Mouse (Mus musculus) layer of hippocampus, adult 11-12 months (tissue): ENCODE measurements around the gene Smyd3.
A peak's percentile ranks its signal among the peaks of the same experiment; 100 is the strongest.

Source experiments
- DNase-seq: peaks from one replicate; pipeline ENCODE4 v3.0.0; 2022; ENCODE audit warnings: low spot score

The Smyd3 gene

DNA sequence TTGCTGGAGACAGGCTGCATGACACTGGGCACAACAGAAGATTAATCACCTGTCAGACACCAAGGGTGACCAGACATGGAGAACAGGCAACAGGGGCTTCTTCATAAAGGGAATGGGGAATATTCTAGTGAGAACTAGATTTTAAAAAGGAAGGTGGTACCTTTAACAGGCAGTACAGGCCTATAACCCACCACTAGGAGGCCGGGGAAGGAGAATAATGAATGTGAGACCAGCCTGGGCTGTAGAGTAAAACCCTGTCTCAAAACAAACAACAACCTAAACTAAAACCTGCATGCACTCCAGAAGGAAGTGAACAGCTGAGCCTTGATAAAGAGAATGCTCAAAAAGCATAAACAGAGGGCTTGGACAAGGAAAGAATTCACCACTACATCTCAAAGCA is 297.6 kb downstream of the Smyd3 start:
- DNase-seq: no peak

DNA sequence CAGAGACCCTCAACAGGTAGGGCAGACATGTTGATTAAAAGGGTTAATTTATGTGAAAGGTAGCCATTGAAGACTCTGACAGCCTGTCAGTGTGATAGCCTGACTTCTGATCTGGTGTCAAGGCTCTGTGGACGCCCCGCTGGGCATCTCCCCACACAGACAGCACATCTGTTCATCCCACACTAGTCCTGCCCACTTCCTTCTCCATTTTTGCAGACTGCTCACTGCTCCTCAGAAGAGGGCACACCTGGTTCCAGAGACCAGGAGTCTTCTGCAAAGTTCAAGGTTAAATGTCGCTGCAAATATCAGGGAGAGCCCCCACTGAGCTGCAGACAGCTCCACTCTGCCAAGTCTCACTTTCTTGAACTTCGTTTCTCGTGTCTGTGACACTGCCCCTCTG is 299.8 kb downstream of the Smyd3 start:
- no peak for DNase-seq

DNA sequence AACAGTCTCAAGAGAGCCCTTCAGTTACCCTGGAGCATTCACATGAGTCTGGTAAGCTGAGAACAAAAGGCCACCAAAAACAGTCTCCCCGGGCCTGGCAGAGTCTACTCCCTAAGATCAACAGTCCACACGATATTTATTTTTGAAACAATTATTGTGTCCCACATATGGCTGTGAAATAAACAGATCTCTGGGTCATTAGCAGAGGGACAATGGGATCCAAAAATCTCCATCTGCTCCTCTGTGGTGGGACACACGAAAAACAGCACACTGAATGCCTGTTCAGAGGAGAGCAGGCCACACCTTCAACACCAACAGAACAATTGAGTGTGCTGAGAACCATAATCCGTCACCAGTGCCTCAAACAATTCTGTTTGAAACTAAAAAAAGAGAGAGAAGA is 300.8 kb downstream of the Smyd3 start:
- DNase-seq: no peak

DNA sequence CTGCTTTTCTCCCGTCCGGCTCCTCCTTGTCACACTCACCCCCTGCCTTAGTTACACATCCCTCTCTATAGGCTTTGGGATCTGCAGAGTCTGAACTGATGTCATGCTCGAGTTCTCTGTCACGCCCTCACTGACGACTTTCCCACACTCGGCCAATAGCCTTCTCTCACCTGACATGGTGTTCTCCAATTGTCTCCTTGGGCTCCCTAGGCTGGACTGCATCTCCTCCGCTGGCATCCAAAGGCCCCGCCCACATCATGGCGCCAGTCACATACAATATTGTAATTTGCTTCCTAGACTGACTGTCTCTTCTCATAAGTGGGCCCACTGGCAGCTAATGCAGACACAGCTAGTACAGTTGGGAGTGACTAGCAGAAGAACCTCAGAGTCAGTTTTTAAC is 304.5 kb downstream of the Smyd3 start:
- DNase-seq: no peak

DNA sequence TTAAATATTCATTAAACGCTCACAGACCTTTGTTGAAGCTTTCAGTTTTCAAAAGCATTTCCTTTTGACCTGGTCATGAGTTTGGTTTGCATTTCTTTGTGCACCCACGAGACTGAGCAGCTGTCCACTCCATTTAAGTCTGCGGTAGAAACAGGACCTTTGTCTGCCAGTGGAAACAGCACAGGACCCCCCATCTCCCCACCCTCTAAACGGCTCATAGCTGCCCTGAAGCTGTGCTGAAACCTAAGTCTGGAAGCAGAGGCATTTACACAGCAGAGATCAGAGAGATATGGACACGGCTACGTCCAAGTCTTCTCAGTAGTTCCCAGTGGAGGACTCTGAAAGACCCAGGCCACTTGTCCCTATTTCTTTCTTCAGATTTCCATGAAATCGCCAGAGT is 305.5 kb downstream of the Smyd3 start:
- DNase-seq: no peak

DNA sequence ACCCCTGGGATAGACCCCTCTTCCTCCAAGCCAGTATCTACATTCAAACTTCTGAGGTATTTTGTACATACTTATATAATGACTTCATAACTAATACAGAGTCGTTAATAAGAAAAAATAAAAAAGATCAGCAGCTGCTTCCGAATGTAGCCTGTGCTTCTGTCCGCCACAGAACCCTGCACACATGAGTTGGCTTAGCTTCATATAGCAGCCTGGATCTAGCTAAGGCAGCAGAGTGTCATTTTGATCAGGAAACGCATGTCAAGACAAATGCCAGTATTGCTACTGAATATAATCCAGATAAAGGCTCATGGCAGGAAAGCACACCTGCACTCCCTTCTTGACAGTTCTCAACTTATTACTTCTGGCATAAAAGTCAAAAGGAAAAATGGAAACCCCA is 306.5 kb downstream of the Smyd3 start:
- DNase-seq: no peak

DNA sequence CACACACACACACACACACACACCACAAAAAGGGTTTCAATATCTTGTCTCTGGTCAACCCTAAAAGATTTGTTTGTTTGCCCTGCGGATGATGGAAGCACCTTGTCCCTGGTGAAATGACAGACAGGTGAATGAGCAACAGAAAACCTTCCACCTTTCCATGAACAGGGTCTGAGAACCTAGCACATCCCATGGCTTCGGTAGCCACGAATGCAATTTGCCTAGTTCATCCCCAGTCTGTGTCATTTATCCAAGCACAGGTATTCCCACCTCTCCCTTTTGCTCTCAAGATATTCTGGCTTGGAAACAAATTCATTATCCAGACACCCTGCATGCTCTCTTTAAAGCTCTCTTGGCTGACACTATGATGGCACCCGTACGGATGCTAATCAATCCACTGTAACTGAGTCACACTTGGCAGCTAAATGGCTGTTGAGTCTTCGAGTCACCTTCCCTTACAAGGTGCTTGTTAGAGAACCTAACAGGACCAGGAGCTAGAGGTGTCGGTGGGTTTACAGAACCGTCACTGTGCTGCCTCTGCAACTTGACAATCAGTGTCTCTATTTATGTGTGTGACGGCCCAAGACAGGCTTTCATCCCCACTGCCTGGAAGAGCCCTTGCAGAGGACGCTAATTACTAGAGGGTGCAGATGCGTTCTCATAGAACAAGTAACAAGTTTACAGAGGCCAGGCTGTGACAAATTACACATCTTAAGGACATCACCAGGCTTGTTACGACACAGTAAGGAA is 309.8 kb downstream of the Smyd3 start:
- DNase-seq: no peak

DNA sequence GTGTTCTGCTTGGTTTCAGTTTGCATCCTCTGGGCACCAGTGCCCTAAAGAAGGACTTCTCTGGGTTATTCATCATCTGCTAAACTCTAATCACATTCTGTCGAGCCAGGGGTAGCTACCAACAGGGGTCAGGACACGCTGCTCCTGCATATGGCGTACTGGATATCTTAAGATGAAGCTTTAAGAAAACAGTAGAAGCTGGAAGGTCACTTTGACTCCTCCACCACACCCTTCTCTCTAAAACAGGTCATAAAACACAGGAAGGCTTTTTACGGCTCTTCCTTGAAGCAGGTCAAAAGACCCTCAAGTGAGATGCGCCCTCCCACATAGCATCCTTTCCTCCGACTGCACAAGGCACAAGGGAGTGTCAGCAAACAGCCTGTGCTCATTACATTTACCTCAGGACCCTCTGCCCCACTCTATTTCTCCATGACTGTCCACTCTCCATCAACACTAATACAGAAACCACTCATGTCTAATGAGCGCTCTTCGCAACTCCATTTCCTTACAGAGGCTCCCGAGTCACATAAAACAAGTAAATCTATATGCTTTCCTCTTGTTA is 310.6 kb downstream of the Smyd3 start:
- no peak for DNase-seq

DNA sequence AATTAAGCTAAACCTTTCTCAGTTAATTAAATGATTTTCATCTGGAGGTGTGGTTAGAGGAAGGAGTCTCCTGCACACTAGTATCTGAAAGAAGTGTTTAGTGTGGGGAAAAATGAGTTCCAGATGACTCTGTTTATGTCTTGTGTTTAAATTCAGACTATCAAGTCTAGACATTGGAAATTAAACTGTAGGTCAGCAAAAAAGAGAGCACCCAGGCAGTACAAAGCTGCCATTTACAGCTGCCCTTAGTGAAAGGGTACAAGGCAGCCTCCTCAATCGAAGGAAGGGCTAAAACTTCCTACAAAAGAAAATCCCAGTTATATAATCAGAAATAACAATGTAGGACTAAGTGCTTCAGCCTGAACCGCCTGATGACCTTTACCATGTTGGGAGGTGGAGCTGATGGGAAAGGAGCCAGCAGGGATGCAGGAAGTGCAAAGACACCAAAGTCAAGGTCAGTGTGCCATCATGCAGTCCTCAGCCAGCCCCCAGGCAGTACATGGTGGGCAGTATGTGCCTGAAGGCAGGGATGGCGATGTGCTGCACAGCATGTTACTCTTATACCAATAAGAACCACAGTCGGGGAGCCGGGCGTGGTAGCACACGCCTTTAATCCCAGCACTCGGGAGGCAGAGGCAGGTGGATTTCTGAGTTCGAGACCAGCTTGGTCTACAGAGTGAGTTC is 319.2 kb downstream of the Smyd3 start:
- DNase-seq: no peak

DNA sequence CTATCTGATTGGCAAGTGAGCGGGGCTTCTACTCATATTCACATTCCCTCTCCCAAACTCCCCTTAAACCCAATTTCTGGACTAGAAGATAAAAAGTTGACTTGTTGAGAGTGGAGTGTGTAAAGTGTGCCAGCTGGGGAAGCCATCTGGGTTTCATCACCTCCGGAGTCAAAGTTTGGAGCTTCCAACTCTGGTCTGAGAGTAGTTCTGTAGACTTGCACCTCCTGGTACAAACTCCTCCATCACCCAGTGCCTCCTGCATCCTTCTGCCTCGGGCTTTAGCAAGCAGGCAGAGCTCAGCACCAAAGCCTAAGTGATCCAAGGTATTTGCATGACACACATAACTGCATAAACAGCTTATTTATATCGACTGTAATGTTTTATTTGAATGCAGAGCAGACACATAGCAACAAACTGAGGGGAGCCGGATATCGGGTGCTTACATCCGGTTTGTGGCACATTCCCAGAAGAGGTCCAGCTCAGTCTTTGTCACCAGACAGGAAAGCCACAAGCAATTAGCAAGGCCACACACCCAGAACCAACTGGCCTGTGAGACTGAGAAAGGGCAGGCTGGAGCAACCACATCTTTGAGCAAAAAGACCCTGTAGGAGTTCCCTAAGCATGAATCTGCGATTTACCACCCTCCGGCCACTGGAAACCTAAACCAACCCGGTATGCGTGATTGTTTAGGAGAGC is 319.9 kb downstream of the Smyd3 start:
- no peak for DNase-seq

DNA sequence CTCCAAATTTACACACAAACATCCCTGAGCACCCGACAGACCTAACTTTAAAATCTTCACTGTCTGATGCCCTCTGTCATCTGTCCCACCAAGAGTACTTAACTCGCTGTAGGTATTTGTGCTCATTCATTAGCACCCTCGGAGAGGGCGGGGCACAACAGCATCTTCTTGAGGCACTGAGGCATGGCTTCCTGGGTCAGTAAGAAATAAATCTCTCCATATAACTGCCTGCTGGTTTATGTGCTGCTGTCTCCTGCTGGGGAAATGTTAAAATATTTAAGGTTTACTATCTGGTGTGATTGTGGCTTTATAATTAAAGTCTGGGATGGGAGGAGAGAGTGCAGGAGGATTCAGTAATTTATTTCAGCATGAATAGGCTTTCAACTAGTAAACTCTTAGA is 320.7 kb downstream of the Smyd3 start:
- no peak for DNase-seq

DNA sequence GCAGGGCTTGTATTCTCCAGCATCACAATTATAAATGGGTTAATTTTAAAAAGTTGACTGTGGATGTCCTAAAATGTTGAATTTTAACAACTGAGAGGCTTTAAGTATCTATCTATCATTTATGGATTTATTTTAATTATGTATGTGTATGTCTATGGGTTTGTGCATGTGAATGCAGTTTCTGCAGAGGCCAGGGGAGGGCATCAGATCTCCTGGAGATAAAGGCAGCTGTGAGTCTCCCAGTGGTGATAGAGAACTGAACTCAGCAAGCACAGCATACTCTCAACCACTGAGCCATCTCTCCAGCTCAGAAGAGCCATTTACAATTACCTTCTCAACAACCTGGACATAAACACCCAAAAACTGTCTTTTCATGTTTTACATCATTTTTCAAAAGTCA is 321.4 kb downstream of the Smyd3 start:
- no peak for DNase-seq

DNA sequence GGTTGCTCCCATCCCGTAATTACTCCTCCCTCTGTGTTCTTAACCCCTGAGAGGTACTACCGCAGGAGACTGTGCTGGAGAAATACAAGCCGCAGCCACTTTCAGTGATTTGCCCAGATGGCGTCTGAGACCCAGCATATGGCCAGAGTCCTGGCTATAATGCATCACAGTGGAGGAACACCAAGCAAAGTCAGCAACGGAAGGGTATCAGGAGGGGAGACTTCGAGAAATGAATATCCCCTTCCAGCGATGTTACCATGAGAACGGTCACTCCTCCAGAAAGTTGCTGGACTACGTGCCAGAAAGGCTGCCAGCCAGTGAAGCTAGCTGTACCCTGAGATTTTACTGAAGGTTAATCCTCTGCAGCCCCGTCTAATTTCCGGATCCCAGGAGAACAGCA is 325.1 kb downstream of the Smyd3 start:
- no peak for DNase-seq

DNA sequence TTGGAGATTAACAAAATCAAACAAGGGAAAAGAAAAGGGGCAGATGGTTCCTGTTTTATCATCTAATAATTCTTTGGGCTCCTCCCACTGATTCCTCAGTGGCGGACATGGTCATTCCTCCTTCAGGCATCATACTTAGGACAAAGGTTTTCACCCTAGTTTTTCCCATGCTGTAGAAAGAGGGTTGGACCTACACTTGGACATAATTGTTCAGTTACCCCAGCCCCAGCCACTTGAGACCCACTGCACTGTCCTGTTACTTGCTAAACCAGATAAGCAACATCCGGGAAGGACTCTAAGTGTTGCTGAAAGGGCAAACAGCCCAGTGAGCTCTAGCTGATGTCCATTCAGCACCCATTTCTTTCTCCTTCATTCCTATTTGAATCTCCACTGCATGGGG is 327.0 kb downstream of the Smyd3 start:
- DNase-seq: no peak

DNA sequence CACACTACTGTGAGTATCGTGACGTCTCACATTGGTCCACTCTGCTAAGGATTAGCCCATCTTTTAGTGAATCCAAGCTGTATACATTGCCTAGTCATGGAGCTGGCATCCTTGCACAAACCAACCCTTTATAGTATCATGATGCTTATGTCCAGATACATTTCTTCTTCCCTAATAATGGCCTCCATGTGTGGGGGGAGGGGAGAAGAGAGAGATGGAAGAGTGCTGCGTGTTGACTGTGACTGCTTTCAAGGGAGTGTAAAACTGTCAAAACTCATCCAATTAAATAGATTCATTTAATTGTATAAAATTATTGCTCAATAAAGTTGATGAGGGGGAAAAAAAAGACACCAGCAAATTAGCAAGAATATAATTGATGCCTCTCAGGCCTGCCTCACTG is 330.7 kb downstream of the Smyd3 start:
- no peak for DNase-seq

DNA sequence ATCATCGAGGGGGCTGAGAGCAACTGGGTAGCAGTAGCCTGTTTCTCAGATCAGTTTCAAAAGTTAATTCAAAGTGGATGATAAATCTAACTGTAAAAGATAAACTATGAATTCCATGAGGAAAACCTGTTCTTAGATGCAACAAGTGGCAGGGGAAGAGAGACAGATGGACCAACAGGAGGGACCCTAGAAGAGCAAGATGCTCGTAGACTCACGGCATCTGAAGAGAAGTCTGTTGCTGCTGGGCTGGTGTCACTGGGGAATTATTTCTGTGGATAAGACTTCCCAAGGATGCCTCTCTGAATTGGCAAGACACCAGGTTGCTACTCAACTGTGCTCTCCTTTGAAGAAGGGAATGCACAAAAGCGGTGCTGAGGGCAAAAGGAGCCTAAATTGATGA is 333.2 kb downstream of the Smyd3 start:
- peak; percentile 55 for DNase-seq

DNA sequence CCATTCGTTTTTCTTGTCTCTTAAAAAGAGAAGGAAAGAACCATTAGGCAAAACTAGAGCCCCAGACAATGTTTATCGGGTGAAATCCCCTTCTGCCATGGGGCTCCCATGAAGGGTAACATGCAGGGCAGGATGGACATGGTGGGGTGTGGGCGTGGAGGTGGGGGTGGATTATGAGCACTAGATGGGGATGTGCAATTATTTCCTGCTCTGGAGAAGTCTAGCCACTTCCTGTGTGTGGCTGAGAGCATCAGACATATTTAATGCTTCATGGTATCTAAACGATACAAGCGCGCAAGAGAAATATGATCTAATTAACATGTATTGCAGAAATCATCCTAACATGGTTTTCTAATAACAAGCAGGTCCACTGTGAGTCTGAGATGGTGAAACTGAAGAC is 334.3 kb downstream of the Smyd3 start:
- no peak for DNase-seq

DNA sequence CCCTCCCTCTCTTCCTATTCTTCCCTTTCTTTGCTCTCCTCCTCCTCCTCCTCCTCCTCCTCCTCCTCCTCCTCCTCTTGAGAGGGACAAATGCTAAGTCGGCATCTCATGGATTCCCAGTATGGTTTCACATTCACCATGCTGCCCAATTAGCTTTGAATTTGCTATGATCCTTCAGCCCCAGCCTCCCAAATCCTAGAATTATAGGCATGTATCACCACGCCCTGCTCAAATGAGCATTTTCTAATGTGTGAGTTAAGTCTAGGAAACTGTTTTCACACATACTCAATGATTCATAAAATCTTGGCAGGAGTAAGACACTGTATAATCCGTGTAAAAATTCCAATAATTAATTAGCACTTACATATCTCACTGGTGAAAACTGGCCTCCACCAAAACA is 337.3 kb downstream of the Smyd3 start:
- DNase-seq: no peak

DNA sequence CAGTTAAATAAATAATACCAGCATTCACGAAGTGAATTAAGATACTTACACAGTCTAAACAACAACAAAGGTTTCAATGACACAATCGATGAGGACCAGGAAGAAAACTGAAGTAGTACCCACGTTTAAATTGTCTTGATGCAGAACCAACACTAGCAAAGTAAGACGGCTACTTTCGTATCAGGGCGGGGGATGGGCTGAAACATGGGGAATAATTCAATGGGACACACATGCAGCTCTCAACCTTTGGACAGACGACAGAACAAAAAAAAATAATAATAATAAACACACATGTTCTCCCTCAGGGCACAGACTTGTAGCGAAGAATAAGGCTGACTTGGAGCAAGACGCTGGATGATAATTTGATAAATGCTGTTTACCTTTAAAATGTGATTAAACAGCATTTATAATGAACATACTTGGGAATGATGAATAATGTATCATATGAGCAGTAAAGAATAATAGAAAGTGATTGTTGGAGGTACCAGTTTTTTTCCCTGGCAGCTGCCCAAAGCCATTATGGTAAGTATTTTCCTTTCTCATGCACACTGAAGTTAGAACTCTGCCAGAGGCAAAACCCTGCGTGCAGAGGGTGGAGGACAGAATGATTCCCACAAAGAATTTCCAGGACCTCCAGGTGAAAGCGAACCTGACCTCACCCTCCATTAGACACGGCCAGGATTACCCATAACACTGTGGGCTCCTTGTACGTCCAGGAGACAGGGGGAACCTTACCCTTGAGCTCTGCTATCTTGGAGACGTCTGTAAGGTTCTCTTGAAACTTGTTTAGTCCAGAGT is 340.8 kb downstream of the Smyd3 start:
- DNase-seq: no peak

DNA sequence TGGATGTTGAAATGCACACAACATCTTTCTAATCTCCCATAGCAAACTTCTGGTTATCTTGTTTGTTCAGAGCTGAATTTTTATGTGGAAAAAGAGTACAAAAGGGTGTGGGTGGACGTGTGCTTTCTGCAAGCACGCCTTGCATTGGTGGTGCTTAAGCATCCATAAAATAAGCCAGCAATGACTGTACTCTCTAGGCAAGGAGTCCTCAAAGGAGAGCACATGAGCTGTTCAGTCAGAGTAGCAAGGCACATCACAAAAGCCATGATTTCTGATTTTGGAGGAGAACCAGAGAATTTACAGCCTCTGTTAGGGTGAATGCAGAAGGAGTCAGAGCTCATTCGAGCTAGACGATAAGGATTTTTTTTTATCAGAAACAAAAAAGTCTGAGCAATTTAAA is 343.6 kb downstream of the Smyd3 start:
- DNase-seq: no peak

DNA sequence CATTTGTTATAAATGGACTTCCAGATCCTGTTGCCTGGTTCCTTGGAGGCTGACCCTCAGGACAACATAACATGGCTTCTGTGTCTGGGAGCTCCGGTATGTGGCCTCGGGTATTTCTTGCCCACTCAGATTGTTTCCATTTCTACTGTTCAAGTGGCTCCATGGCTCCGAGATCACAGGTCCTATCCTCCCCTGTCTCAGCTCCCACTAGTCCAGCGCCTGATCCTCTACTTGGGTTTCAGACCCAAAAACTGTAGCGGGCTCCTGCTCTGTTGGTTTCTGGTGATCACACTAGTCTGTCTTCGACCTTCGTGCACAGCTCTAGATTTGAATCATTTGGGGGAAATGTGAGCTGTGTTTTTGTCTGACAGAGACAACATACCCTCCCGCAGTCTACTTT is 347.3 kb downstream of the Smyd3 start:
- DNase-seq: no peak

DNA sequence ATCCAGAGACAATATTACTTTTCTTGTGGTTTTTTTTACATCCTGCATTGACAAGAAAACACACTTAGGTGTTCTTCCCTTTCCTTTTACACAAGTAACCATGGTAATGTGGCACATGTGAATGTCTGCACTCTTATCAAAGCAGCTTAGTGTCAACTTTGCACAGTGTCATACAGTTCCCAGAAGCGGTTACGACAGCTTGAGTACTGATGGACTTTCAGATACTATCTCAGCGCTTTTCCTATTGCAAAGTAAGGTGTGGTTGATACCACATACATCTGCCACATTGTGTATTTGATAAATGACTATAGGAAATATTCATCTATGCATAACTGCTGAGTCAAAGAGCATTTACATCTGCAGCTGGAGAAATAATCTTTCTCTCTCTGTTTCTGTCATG is 348.1 kb downstream of the Smyd3 start:
- DNase-seq: no peak
